Mouse (Mus musculus) kidney, adult 11 months (tissue): ENCODE results near the gene Kctd20.
"Not testable (repeated sequence)": the region's sequence is repeated elsewhere in the genome, so short reads cannot be mapped to it uniquely, and the experiment has no call there.

Experiments used
- DNase-seq: peaks from one replicate; pipeline ENCODE4 v3.0.0; 2022

The Kctd20 gene

GRCm38 (mm10) chr17:28987713-28988112 is 36.0 kb downstream of the Kctd20 start:
- no peak for DNase-seq

GRCm38 (mm10) chr17:28988291-28988690 is 36.5 kb downstream of the Kctd20 start:
- no peak for DNase-seq

- DNase-seq: no peak
These were observed 37.2 kb downstream of the Kctd20 start for GRCm38 (mm10) chr17:28988996-28989395.

GRCm38 (mm10) chr17:28990060-28990459 is 38.3 kb downstream of the Kctd20 start:
- DNase-seq: no peak

- DNase-seq: no peak
These were observed 39.5 kb downstream of the Kctd20 start for GRCm38 (mm10) chr17:28991286-28991685.

GRCm38 (mm10) chr17:28992105-28992504 is 40.4 kb downstream of the Kctd20 start:
- DNase-seq: peak; percentile 68

- DNase-seq: not testable (repeated sequence)
These were observed 41.3 kb downstream of the Kctd20 start for GRCm38 (mm10) chr17:28993004-28993403.

- DNase-seq: no peak
These were observed 42.9 kb downstream of the Kctd20 start for GRCm38 (mm10) chr17:28994615-28995014.

- no peak for DNase-seq
These were observed 48.7 kb downstream of the Kctd20 start for GRCm38 (mm10) chr17:29000465-29000864.

- no peak for DNase-seq
These were observed 52.0 kb downstream of the Kctd20 start for GRCm38 (mm10) chr17:29003740-29004139.

GRCm38 (mm10) chr17:29005002-29005401 is 53.3 kb downstream of the Kctd20 start:
- no peak for DNase-seq

- no peak for DNase-seq
These were observed 55.1 kb downstream of the Kctd20 start for GRCm38 (mm10) chr17:29006812-29007211.

- no peak for DNase-seq
These were observed 55.5 kb downstream of the Kctd20 start for GRCm38 (mm10) chr17:29007243-29007640.

- peak; percentile 92 for DNase-seq
These were observed 56.0 kb downstream of the Kctd20 start, which contains the start of gene Stk38 for GRCm38 (mm10) chr17:29007641-29008325. TSS of gene Stk38 (minus strand) at chr17:29007995.

GRCm38 (mm10) chr17:29008326-29008650 is 56.5 kb downstream of the Kctd20 start:
- DNase-seq: no peak

GRCm38 (mm10) chr17:29009181-29009580 is 57.4 kb downstream of the Kctd20 start:
- no peak for DNase-seq

- DNase-seq: no peak
These were observed 62.5 kb downstream of the Kctd20 start for GRCm38 (mm10) chr17:29014235-29014634.

GRCm38 (mm10) chr17:29015638-29016037 is 63.9 kb downstream of the Kctd20 start:
- DNase-seq: no peak

GRCm38 (mm10) chr17:29016705-29017104 is 65.0 kb downstream of the Kctd20 start:
- no peak for DNase-seq

- no peak for DNase-seq
These were observed 66.7 kb downstream of the Kctd20 start for GRCm38 (mm10) chr17:29018292-29018984.
